Mouse (Mus musculus) macrophage (primary cell): ENCODE data around the gene Mybbp1a. TPM values are rescaled to one million over a fixed set of nuclear protein-coding genes. Genes with fewer than 3 reads are reported as not detected.

ENCODE experiments used
- H3K27ac ChIP-seq: fragments of 350-480 bp; formaldehyde crosslinking; 2 replicates; pipeline ENCODE4 v1.9.0; 2021
- H3K36me3 ChIP-seq: fragments of 350-480 bp; formaldehyde crosslinking; 2 replicates; pipeline ENCODE4 v1.9.0; 2021; ENCODE audit errors: inconsistent target
- H3K4me3 ChIP-seq: fragments of 350-480 bp; formaldehyde crosslinking; 2 replicates; pipeline ENCODE4 v1.9.0; 2021; ENCODE audit errors: inconsistent target
- H3K79me2 ChIP-seq: fragments of 350-480 bp; formaldehyde crosslinking; 2 replicates; pipeline ENCODE4 v1.9.0; 2021; ENCODE audit errors: inconsistent target
- WGBS: methylation state at CpG from one replicate; pipeline ENCODE4 v1.1.7; 2026; ENCODE audit warnings: inconsistent platforms; ENCODE audit not compliant: missing documents; 5-methylcytosine and 5-hydroxymethylcytosine counted together
- polyA plus RNA-seq: library from polyadenylated mRNA; stranded (reverse); fragments of 250-400 nt; gene quantifications from 3 replicates; pipeline ENCODE4 v1.2.4, GENCODE M21; 2018; ENCODE audit warnings: inconsistent platforms

Gene Mybbp1a
- polyA plus RNA-seq, 1 experiment from 2014 or later = 58.1 TPM

DNA sequence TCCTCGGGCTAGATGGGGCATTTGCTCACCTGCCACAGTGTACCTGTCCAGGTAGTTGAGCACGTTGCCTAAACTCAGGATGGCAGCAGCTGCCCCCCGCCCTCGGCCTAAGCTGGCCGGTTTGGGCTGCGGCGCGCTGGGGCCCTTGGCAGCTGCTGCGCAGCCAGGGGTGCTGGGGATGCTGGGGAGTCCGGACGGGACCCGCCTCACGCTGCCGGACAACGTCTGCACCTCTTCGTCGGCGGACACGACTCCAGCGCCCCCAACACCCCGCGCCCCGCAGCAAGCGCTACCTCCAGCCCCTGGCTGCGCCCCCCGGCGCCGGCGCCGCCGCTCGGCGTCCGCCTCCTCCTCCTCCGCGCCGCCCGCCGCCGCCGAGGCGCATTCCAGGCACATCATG lies 48.2 kb downstream of the Mybbp1a start:
- Histone ChIP-seq H3K4me3 (no peak overlapping the region), H3K36me3 (no peaks in the 10 kb centered on the region), H3K79me2 (no peaks in the 10 kb centered on the region), H3K27ac (no peak overlapping the region)
- WGBS = 1% methylated on average over 36 of the region's 42 CpGs

DNA sequence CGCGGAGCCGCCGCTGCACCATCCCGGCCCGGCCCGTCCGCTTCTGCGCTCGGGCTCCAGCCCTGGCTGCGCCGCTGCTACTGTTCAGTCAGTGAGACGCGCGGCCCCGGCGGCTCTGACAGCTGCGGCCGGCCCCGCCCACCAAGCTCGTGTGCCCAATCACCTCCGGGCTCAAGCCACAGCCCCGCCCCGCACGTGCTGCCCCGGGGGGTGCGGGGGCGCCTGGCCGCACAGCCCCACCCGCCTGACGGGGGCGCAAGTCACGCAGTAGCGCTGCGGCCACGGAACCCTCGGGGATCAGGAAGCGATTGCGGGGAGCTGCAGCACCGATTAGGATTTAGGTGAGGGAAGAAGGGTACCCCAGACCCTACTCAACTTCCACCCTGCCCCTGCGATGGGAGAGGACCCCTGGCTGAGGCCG lies 48.7 kb downstream of the Mybbp1a start, which contains the start of gene Spns2:
Gene Spns2 (minus strand): TSS at position 24 of the 421 bp plus-strand sequence.
- Histone ChIP-seq H3K36me3 (no peaks in the 10 kb centered on the region), H3K27ac (no peak within 1 kb of the TSS), H3K79me2 (no peaks in the 10 kb centered on the region), H3K4me3 (no peak within 1 kb of the TSS)
- under 1% methylated on average over 42 of the region's 42 CpGs for WGBS

DNA sequence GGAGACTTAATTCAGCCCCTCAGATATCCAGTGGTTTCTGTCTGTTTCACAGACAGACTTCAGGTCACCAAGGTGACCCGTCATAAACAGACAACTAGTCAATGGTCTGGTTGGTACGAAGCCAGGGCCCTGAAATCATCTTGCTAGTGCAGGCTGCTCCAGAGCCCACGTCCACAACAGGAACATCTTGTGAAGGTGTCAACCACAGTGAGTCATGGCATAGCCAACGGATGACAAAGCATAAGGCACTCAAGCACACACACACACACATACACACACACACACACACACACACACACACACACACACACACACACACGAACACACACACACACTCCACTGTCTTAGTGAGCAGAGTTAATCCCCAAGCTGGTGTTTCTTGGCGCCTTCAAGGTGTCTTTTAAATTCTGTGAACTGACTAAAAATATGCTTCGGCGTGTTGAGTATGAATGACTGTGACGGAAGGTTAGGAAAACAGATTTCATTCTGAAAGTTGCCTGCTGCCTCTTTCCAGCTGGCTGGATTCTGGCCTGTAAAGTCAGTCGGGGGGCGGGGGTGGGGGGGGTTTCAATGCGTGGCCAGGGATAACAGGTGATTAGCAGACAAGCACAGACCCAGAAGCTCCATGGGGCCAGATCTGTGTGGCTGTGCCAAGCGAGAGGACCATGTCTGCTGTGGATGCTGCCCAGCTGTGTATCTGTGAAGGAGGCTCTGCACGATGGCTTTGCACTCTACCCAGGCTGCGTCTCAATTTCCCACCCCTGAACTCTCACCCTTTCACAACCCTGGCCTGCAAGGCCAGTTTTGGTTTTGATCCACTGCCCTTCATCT lies 50.2 kb downstream of the Mybbp1a start:
- WGBS = 58% methylated on average over 15 of the region's 15 CpGs
- Histone ChIP-seq H3K36me3 (no peaks in the 10 kb centered on the region), H3K79me2 (no peaks in the 10 kb centered on the region), H3K4me3 (no peak overlapping the region), H3K27ac (no peak overlapping the region)

DNA sequence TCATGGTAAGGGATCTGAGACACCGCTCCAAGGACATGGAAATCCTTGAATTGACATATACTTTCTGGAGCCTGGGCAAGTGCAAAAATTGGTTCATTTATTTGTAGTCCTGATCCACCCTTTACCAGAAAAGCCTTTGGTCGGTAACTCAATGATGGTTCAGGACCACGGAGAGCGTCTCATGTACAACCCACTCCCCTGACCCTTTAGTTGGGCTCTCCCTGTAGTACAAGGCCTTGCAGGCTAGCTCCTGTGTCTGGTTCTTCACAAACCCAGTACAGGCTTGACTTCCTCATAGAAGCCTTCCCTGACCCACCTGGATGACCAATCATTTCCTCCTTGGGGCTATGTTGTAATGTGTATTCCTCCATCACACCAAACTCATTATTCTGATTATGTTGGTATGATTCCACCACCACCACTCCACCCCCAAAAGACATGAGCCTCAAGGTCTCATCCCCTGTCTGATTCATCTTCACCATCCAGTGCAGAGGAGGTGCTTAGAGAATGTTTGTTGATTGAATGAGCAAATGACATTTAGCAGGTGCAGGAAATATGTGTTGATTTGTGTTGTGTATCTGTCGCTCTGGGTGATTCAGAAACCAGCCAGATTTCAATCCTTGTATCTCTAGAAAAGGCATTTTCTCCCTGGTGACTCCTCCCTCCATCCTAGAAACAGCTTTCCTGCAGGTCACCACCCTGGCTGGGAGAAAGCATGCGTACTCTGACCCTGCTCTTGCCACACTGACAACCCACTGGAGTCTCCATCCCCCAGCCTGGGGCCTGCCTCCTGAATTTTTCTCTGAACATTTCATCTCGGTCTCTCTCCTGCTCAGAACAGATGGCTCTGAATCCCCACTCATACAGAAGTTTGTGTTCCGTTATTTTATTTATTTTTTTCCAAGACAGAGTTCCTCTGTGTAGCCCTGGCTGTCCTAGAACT lies 53.2 kb downstream of the Mybbp1a start:
- no peaks in the 10 kb centered on the region for H3K36me3 ChIP-seq
- 76% methylated on average over 8 of the region's 8 CpGs for WGBS
- H3K79me2 ChIP-seq = no peaks in the 10 kb centered on the region
- H3K27ac ChIP-seq = no peak overlapping the region
- H3K4me3 ChIP-seq = no peak overlapping the region

DNA sequence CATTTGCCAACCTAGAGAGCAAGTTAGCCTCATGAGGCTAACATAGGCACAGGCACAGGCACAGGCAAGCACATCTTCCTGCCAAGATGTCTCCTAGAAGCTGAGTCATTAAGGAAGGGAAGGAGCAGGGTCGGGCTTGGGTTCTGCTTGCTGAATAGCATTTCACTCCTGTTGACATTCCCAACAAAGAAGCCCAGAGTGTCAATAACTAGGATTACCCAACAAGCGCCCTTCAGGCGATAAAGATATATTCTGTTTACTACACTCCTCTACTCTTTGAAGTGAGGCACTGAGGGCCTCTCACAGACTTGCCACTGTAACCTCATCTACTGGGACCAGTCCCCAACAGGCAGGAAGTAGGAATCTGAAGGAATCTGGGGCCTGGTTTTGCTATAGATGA lies 54.9 kb downstream of the Mybbp1a start:
- H3K27ac ChIP-seq = no peak overlapping the region
- no peaks in the 10 kb centered on the region for H3K36me3 ChIP-seq
- H3K79me2 ChIP-seq = no peaks in the 10 kb centered on the region
- no peak overlapping the region for H3K4me3 ChIP-seq
- WGBS = 66% methylated on average over 3 of the region's 3 CpGs

DNA sequence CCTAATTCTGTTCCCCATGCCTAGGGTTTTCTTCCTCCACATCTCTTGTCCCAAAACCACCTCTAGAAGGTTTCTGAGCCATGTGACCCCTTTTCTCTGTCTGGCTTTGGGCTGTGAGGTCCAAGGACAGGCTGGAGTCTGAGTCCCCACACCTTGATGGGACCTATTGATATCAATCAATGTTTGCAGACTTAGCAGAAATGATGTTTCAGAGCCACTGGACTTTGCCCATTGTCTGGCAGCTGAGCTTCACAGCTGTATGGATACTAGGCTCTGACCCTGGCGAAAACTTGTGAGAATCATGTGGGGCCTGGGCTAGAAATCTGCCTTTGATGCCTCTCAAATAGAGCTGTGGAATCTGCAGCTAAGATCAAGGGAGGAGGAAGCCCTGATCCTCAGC lies 55.6 kb downstream of the Mybbp1a start:
- H3K36me3 ChIP-seq = no peaks in the 10 kb centered on the region
- H3K79me2 ChIP-seq = no peaks in the 10 kb centered on the region
- no peak overlapping the region for H3K27ac ChIP-seq
- WGBS = 100% methylated on average over 1 of the region's 1 CpGs
- H3K4me3 ChIP-seq = no peak overlapping the region

DNA sequence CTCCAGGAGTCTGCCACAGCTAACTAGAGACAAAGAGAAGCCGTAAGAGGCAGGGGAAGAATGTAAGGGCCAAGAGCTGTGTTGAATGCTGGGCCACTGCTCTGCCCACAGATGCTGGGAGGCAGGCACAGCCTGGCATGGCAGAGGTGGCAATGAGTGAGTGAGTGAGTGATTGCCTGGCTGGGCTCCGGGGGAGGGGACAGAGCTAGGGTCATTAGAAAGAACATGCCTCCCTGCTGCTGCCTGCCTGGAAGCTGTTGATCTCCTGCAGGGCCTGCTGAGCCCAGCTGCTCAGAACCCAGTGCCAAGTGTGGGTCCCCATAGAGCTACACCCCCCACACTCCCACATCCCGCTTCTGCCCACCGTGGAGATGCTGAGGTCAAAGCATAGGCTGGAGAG lies 56.2 kb downstream of the Mybbp1a start:
- Histone ChIP-seq H3K79me2 (no peaks in the 10 kb centered on the region), H3K36me3 (no peaks in the 10 kb centered on the region), H3K27ac (no peak overlapping the region), H3K4me3 (no peak overlapping the region)
- WGBS = 88% methylated on average over 4 of the region's 4 CpGs

DNA sequence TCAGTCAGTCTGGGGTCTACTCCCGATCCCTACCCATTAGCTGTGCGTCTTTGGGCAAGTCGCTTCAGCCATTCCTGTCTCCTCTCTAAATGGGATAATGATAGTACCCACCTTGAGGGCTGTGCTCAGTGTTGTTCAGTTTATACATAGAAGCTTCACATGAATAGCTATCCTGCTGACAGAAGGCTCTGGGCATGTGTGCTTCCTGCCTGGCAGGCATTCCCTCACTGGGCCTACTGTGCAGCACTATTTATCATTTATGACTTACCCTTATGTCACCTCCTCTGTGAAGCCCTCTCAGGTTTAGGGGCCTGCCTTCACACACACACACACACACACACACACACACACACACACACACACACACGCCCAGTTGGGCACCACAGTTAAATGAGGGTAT lies 59.0 kb downstream of the Mybbp1a start:
- WGBS = 100% methylated on average over 4 of the region's 4 CpGs
- no peaks in the 10 kb centered on the region for H3K36me3 ChIP-seq
- H3K4me3 ChIP-seq = no peak overlapping the region
- H3K79me2 ChIP-seq = no peaks in the 10 kb centered on the region
- no peak overlapping the region for H3K27ac ChIP-seq

Other genes starting within 250 kb of the Mybbp1a start
- 0.19 to 0.22 TPM (median 0.21 TPM) in 3 replicates for gene Gm43951, start 234.5 kb upstream of the Mybbp1a start, polyA plus RNA-seq
- gene 4933427D14Rik, start 233.9 kb upstream of the Mybbp1a start, polyA plus RNA-seq = 3.7 to 4.9 TPM (median 4.6 TPM) in 3 replicates
- 172 to 312 TPM (median 227 TPM) in 3 replicates for gene Txndc17, start 233.8 kb upstream of the Mybbp1a start, polyA plus RNA-seq
- gene Med31, start 225.8 kb upstream of the Mybbp1a start, polyA plus RNA-seq = 6.1 to 8.2 TPM (median 6.3 TPM) in 3 replicates
- gene Slc13a5, start 174.1 kb upstream of the Mybbp1a start, polyA plus RNA-seq = not detected in 3 replicates
- 119 to 152 TPM (median 140 TPM) in 3 replicates for gene Xaf1, start 139.7 kb upstream of the Mybbp1a start, polyA plus RNA-seq
- gene Fbxo39, start 126.9 kb upstream of the Mybbp1a start, polyA plus RNA-seq = not detected in 3 replicates
- gene Tekt1, start 78.9 kb upstream of the Mybbp1a start, polyA plus RNA-seq = not detected in 3 replicates
- not detected in 3 replicates for gene Smtnl2, start 29.6 kb upstream of the Mybbp1a start, polyA plus RNA-seq
- gene Ggt6, start 5.8 kb upstream of the Mybbp1a start, polyA plus RNA-seq = not detected in 3 replicates
- 0.11 TPM in 1 of 3 replicates, not detected in the others for gene Spns2, start 48.5 kb downstream of the Mybbp1a start, polyA plus RNA-seq
- gene Spns3, start 109.2 kb downstream of the Mybbp1a start, polyA plus RNA-seq = not detected in 3 replicates
- 20.8 to 32.9 TPM (median 26.7 TPM) in 3 replicates for gene Ube2g1, start 165.9 kb downstream of the Mybbp1a start, polyA plus RNA-seq
- gene Ankfy1, start 248.7 kb downstream of the Mybbp1a start, polyA plus RNA-seq = 49.5 to 82.3 TPM (median 58.4 TPM) in 3 replicates